Mouse (Mus musculus): Measurements from ENCODE around the gene Mier2.

DNA sequence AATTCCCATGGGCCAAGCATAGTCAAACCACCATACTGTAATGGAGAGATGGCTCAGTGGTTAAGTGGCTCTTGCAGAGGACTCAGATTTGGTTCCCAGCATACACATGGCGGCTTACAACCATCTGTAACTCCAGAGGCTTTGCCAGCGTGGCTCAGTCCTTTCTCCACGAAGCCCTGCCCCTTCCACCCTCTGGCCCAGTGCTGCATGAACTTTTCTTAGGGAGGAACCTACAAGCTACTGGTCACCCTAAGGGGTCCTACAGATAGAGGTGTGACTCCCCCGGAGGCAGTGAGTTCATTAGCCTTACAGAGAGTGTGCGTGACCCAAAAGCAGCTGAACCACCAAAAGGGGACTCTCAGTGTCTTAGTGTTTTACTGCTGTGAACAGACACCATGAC, 2.0 kb upstream of the Mier2 start:
- TF ChIP-seq POLR2A (IDR thresholded peaks at IDR 0.05; ENCODE audit: control insufficient read depth, extremely low read depth, insufficient read depth, low read length, poor library complexity) (no peak), CTCF (IDR thresholded peaks at IDR 0.05; ENCODE audit: borderline replicate concordance, control insufficient read depth, extremely low read depth, insufficient read depth, low read length, poor library complexity) (no peak)

All from thymus, adult 2 months (tissue).